Mouse (Mus musculus): ENCODE data around the gene Ifnar2.
A peak's percentile ranks its signal among the peaks of the same experiment; 100 is the strongest.
"Not testable (repeated sequence)": the region's sequence is repeated elsewhere in the genome, so short reads cannot be mapped to it uniquely, and the experiment has no call there.

The Ifnar2 gene

GRCm38 (mm10) chr16:91428259-91428865, 55.8 kb downstream of the Ifnar2 start:
- no peak for DNase-seq (ENCODE audit: low spot score in 2 of 2)

- DNase-seq (ENCODE audit: low spot score in 2 of 2): no peak
Measured at GRCm38 (mm10) chr16:91432720-91433328, 60.2 kb downstream of the Ifnar2 start.

GRCm38 (mm10) chr16:91433329-91433933, 60.8 kb downstream of the Ifnar2 start:
- no peak for DNase-seq (ENCODE audit: low spot score in 2 of 2)

GRCm38 (mm10) chr16:91434119-91434518, 61.5 kb downstream of the Ifnar2 start:
- no peak for DNase-seq (ENCODE audit: low spot score in 2 of 2)

- no peak for DNase-seq (ENCODE audit: low spot score in 2 of 2)
Measured at GRCm38 (mm10) chr16:91438081-91438480, 65.5 kb downstream of the Ifnar2 start.

GRCm38 (mm10) chr16:91438599-91438998, 66.0 kb downstream of the Ifnar2 start:
- DNase-seq (ENCODE audit: low spot score in 2 of 2): not testable (repeated sequence)

- no peak for DNase-seq (ENCODE audit: low spot score in 2 of 2)
Measured at GRCm38 (mm10) chr16:91441366-91441765, 68.8 kb downstream of the Ifnar2 start.

GRCm38 (mm10) chr16:91441811-91442240, 69.2 kb downstream of the Ifnar2 start:
- no peak for DNase-seq (ENCODE audit: low spot score in 2 of 2)

GRCm38 (mm10) chr16:91442446-91442845, 69.9 kb downstream of the Ifnar2 start:
- peak in 1 of 2 experiments; percentile 26 for DNase-seq (ENCODE audit: low spot score in 2 of 2)

- DNase-seq (ENCODE audit: low spot score in 2 of 2): no peak
Measured at GRCm38 (mm10) chr16:91443211-91443611, 70.6 kb downstream of the Ifnar2 start.

- DNase-seq (ENCODE audit: low spot score in 2 of 2): no peak
Measured at GRCm38 (mm10) chr16:91444847-91445246, 72.3 kb downstream of the Ifnar2 start.

GRCm38 (mm10) chr16:91445566-91445965, 73.0 kb downstream of the Ifnar2 start:
- DNase-seq (ENCODE audit: low spot score in 2 of 2): no peak

GRCm38 (mm10) chr16:91446778-91447511, 74.4 kb downstream of the Ifnar2 start:
- DNase-seq (ENCODE audit: low spot score in 2 of 2): no peak

- no peak for DNase-seq (ENCODE audit: low spot score in 2 of 2)
Measured at GRCm38 (mm10) chr16:91447512-91447900, 74.9 kb downstream of the Ifnar2 start.

GRCm38 (mm10) chr16:91448088-91448487, 75.5 kb downstream of the Ifnar2 start:
- no peak for DNase-seq (ENCODE audit: low spot score in 2 of 2)

GRCm38 (mm10) chr16:91448895-91449294, 76.3 kb downstream of the Ifnar2 start:
- DNase-seq (ENCODE audit: low spot score in 2 of 2): no peak

GRCm38 (mm10) chr16:91450137-91451064, 77.8 kb downstream of the Ifnar2 start:
- DNase-seq (ENCODE audit: low spot score in 2 of 2): no peak

- no peak for DNase-seq (ENCODE audit: low spot score in 2 of 2)
Measured at GRCm38 (mm10) chr16:91451949-91452348, 79.4 kb downstream of the Ifnar2 start.

- no peak for DNase-seq (ENCODE audit: low spot score in 2 of 2)
Measured at GRCm38 (mm10) chr16:91452363-91452896, 79.8 kb downstream of the Ifnar2 start.
